Mouse (Mus musculus) large intestine, adult 2 months (tissue): ENCODE measurements around the gene Cox7b2. TPM values are rescaled to one million over a fixed set of nuclear protein-coding genes. Genes with fewer than 3 reads are reported as not detected.
"Not testable (repeated sequence)": the region's sequence is repeated elsewhere in the genome, so short reads cannot be mapped to it uniquely, and the experiment has no call there.

ENCODE experiments used
- DNase-seq: peaks from one replicate; pipeline ENCODE4 v3.0.0-alpha.2; 2012; ENCODE audit warnings: low read depth, low spot score
- WGBS: fragments of 180-500 bp; shearing (Covaris S2); methylation state at CpG from one replicate; pipeline ENCODE4 v1.1.7; 2018; 5-methylcytosine and 5-hydroxymethylcytosine counted together
- polyA plus RNA-seq: library from polyadenylated mRNA; depleted of rRNA; stranded (reverse); fragments of >200 nt; gene quantifications from 2 replicates; pipeline ENCODE4 v1.2.3, GENCODE M21; 2012; rRNA removed

The Cox7b2 gene
- not detected in 2 replicates for polyA plus RNA-seq

- DNase-seq = no peak
- 89% methylated on average over 10 of the region's 10 CpGs for WGBS
Observed at GRCm38 (mm10) chr5:71548079-71548478, at the start of gene Cox7b2. Gene Cox7b2 (minus strand): TSS chr5:71548205.

GRCm38 (mm10) chr5:71595321-71595720 lies 47.3 kb upstream of the Cox7b2 start:
- no peak for DNase-seq
- WGBS = 86% methylated on average over 2 of the region's 2 CpGs

- WGBS = 58% methylated on average over 2 of the region's 2 CpGs
- no peak for DNase-seq
Observed at GRCm38 (mm10) chr5:71593745-71594255, 45.8 kb upstream of the Cox7b2 start.

GRCm38 (mm10) chr5:71571646-71572237 lies 23.7 kb upstream of the Cox7b2 start:
- DNase-seq = no peak
- 68% methylated on average over 9 of the region's 9 CpGs for WGBS

- no peak for DNase-seq
Observed at GRCm38 (mm10) chr5:71545554-71545953, 2.5 kb downstream of the Cox7b2 start.

DNA sequence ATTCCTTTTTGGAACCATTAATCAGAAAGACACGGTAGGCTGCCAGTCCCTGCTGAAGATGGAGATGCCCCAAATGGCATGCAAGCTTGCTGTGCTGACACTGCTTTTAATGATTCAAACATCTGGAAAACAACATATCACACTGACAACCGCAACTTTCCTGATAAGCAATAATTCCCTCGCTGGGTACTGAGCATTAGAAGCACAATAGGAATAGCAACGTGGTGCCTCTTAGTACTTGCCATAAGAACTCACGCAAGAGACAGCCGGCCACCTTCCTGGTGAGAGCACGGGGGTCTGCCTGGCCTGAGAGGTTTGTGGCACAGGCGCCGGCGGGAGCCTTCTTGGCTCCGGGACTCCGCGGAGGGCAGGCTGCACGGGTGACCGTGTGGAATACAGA lies 22.5 kb downstream of the Cox7b2 start:
- not testable (repeated sequence) for DNase-seq
- WGBS = 77% methylated on average over 10 of the region's 15 CpGs

DNA sequence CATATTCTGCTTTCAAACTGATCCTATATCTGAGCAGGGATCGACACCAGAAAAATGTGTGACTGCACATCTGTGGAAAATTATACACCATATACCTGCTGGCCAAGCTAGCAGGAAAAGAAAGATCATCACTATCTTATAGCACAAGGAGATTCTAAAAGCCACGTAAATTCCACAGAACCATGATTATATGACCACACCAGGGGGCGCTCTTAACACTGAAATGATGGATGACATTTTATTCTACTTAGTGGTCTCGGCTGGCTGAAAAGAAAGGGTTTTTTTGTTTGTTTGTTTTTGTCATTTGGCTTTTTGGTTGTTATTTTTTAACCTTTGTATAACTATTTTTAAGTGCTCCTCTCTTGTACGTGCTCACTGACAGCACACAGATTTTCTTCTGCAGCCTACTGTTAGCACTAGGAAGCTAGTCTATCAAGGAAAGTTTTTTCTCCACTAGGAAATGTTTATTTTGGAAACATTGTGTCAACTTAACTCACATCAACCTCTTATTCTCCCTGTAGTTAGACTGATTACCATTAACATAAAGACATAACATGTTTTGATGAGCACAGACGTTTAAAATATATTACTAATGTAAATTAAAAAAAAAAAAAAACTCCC lies 45.8 kb downstream of the Cox7b2 start:
- WGBS = 19% methylated on average over 6 of the region's 6 CpGs
- DNase-seq = peak; percentile 2

GRCm38 (mm10) chr5:71495621-71496020 lies 52.4 kb downstream of the Cox7b2 start:
- DNase-seq = no peak
- WGBS = 57% methylated on average over 5 of the region's 5 CpGs

DNA sequence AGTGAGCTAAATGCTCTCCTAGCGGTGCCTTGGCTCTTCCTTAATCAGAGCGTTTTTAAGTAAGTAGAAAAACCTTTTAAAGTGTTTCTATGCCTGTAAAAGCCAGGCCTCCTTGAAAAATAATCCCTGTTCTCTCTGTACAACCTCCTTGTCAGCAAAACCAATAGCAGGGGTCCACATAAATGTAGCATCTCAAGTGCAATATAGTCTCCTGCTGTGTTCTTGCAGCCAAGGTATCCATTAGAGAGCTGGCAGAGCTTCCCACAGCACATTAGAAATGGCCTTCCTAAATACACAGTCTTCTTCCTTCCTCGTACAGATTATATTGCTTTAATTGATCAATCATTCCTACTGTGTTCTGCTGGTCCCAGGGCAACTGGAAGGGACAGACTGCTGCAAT lies 91.0 kb downstream of the Cox7b2 start:
- DNase-seq = no peak
- 17% methylated on average over 3 of the region's 3 CpGs for WGBS

GRCm38 (mm10) chr5:71440174-71440573 lies 107.8 kb downstream of the Cox7b2 start:
- WGBS = 76% methylated on average over 6 of the region's 6 CpGs
- no peak for DNase-seq

Other genes with a start within 250 kb of the Cox7b2 start
- gene Gabrb1, start 109.9 kb upstream of the Cox7b2 start, polyA plus RNA-seq = not detected in 2 replicates
- gene Gabra4, start 110.1 kb upstream of the Cox7b2 start, polyA plus RNA-seq = not detected in 2 replicates